Mouse (Mus musculus) naive thymus-derived CD4-positive, alpha-beta T cell, adult 2 months (primary cell): ENCODE data around the gene Ccdc14.
"Not testable (repeated sequence)": the region's sequence is repeated elsewhere in the genome, so short reads cannot be mapped to it uniquely, and the experiment has no call there.

Experiments used
- DNase-seq: peaks from one replicate; pipeline ENCODE4 v3.0.0-alpha.2; 2011; ENCODE audit warnings: low read depth

Gene Ccdc14

GRCm38 (mm10) chr16:34690334-34691144 lies at the start of gene Ccdc14:
TSS of gene Ccdc14 (plus strand) at chr16:34690616.
- peak; percentile 91 for DNase-seq

- DNase-seq, result no peak
Observed at GRCm38 (mm10) chr16:34643511-34644259, 46.7 kb upstream of the Ccdc14 start.

- DNase-seq, result no peak
Observed at GRCm38 (mm10) chr16:34649621-34650020, 40.8 kb upstream of the Ccdc14 start, which contains the start of gene Ropn1. TSS of gene Ropn1 (plus strand) at chr16:34649921.

GRCm38 (mm10) chr16:34653023-34653422 lies 37.4 kb upstream of the Ccdc14 start:
- DNase-seq, result no peak

GRCm38 (mm10) chr16:34657566-34657965 lies 32.9 kb upstream of the Ccdc14 start:
- not testable (repeated sequence) for DNase-seq

- DNase-seq, result no peak
Observed at GRCm38 (mm10) chr16:34657983-34658382, 32.4 kb upstream of the Ccdc14 start.

- no peak for DNase-seq
Observed at GRCm38 (mm10) chr16:34658388-34658787, 32.0 kb upstream of the Ccdc14 start.

GRCm38 (mm10) chr16:34664553-34664952 lies 25.9 kb upstream of the Ccdc14 start:
- no peak for DNase-seq

GRCm38 (mm10) chr16:34667031-34667726 lies 23.2 kb upstream of the Ccdc14 start:
- DNase-seq, result peak; percentile 80

- no peak for DNase-seq
Observed at GRCm38 (mm10) chr16:34668341-34668740, 22.1 kb upstream of the Ccdc14 start.

GRCm38 (mm10) chr16:34671966-34672365 lies 18.4 kb upstream of the Ccdc14 start:
- no peak for DNase-seq

- no peak for DNase-seq
Observed at GRCm38 (mm10) chr16:34672822-34673221, 17.6 kb upstream of the Ccdc14 start.

- DNase-seq, result no peak
Observed at GRCm38 (mm10) chr16:34674365-34674764, 16.1 kb upstream of the Ccdc14 start.

GRCm38 (mm10) chr16:34681823-34682222 lies 8.6 kb upstream of the Ccdc14 start:
- no peak for DNase-seq

- DNase-seq, result peak; percentile 18
Observed at GRCm38 (mm10) chr16:34689879-34690278, 537 bp upstream of the Ccdc14 start.

GRCm38 (mm10) chr16:34691156-34691555 lies 740 bp downstream of the Ccdc14 start:
- DNase-seq, result no peak

GRCm38 (mm10) chr16:34694477-34694876 lies 4.1 kb downstream of the Ccdc14 start:
- no peak for DNase-seq

- not testable (repeated sequence) for DNase-seq
Observed at GRCm38 (mm10) chr16:34698721-34699120, 8.3 kb downstream of the Ccdc14 start.

GRCm38 (mm10) chr16:34700165-34700827 lies 9.9 kb downstream of the Ccdc14 start:
- DNase-seq, result peak; percentile 73

- no peak for DNase-seq
Observed at GRCm38 (mm10) chr16:34700828-34701216, 10.4 kb downstream of the Ccdc14 start.

- no peak for DNase-seq
Observed at GRCm38 (mm10) chr16:34706019-34706418, 15.6 kb downstream of the Ccdc14 start.

GRCm38 (mm10) chr16:34706487-34706946 lies 16.1 kb downstream of the Ccdc14 start:
- no peak for DNase-seq
